Mouse (Mus musculus) cortical plate, adult 2 months (tissue): ENCODE results near the gene Samhd1. TPM values are rescaled to one million over a fixed set of nuclear protein-coding genes. Genes with fewer than 3 reads are reported as not detected.

ENCODE experiments used
- H3K27ac ChIP-seq: fragments of 200-500 bp; 2 replicates; pipeline ENCODE4 v1.5.1; 2012; ENCODE audit warnings: low read length, control low read depth, inconsistent platforms; ENCODE audit not compliant: insufficient read depth
- H3K4me1 ChIP-seq: fragments of 200-500 bp; 2 replicates; pipeline ENCODE4 v1.6.1; 2011; ENCODE audit warnings: low read length; ENCODE audit not compliant: control insufficient read depth, insufficient read depth
- H3K4me3 ChIP-seq: fragments of 200-500 bp; 2 replicates; pipeline ENCODE4 v1.5.1; 2011; ENCODE audit warnings: mild to moderate bottlenecking, low read length, control low read depth; ENCODE audit not compliant: insufficient read depth
- CTCF ChIP-seq: fragments of 200-500 bp; IDR thresholded peaks from 2 replicates; pipeline ENCODE4 v1.5.1; 2011; ENCODE audit warnings: mild to moderate bottlenecking, control low read depth, low read length; ENCODE audit not compliant: insufficient read depth; ENCODE audit errors: extremely low read depth
- POLR2A ChIP-seq: fragments of 200-500 bp; IDR thresholded peaks from 2 replicates; pipeline ENCODE4 v1.6.1; 2011; ENCODE audit warnings: mild to moderate bottlenecking, low read length, control low read depth; ENCODE audit not compliant: insufficient read depth; ENCODE audit errors: extremely low read depth
- polyA plus RNA-seq: library from polyadenylated mRNA; depleted of rRNA; stranded (reverse); fragments of >200 nt; gene quantifications from 2 replicates; pipeline ENCODE4 v1.2.3, GENCODE M21; 2012

Gene Samhd1
- polyA plus RNA-seq, 1 experiment: 15.9 TPM

GRCm38 (mm10) chr2:157108236-157108635 is 26.8 kb downstream of the Samhd1 start:
- no peak for TF ChIP-seq POLR2A
- TF ChIP-seq CTCF: no peak
- no peak overlapping the region for H3K4me3 ChIP-seq
- no peaks in the 10 kb centered on the region for H3K4me1 ChIP-seq
- no peak overlapping the region for H3K27ac ChIP-seq

- no peaks in the 10 kb centered on the region for H3K4me1 ChIP-seq
- TF ChIP-seq POLR2A (no peak), CTCF (no peak)
- no peak overlapping the region for H3K27ac ChIP-seq
- no peak overlapping the region for H3K4me3 ChIP-seq
These were observed 30.6 kb downstream of the Samhd1 start for GRCm38 (mm10) chr2:157104454-157104853.

- Histone ChIP-seq H3K4me3 (no peak overlapping the region), H3K4me1 (no peaks in the 10 kb centered on the region), H3K27ac (no peak overlapping the region)
- no peak for TF ChIP-seq CTCF
These were observed 32.8 kb downstream of the Samhd1 start for GRCm38 (mm10) chr2:157102256-157102655.

- Histone ChIP-seq H3K4me1 (no peaks in the 10 kb centered on the region), H3K4me3 (no peak overlapping the region), H3K27ac (no peak overlapping the region)
- TF ChIP-seq POLR2A (no peak), CTCF (no peak)
These were observed 33.4 kb downstream of the Samhd1 start for GRCm38 (mm10) chr2:157101650-157102049.

GRCm38 (mm10) chr2:157100319-157100605 is 34.8 kb downstream of the Samhd1 start:
- H3K4me1 ChIP-seq: no peaks in the 10 kb centered on the region
- TF ChIP-seq CTCF (no peak), POLR2A (no peak)
- no peak overlapping the region for H3K4me3 ChIP-seq
- no peak overlapping the region for H3K27ac ChIP-seq

- Histone ChIP-seq H3K27ac (no peak overlapping the region), H3K4me1 (no peaks in the 10 kb centered on the region), H3K4me3 (no peak overlapping the region)
- no peak for TF ChIP-seq CTCF
- no peak for TF ChIP-seq POLR2A
These were observed 35.3 kb downstream of the Samhd1 start for GRCm38 (mm10) chr2:157099532-157100318.

GRCm38 (mm10) chr2:157095005-157095755 is 39.9 kb downstream of the Samhd1 start:
- TF ChIP-seq POLR2A (no peak), CTCF (peak; percentile 97)
- H3K4me1 ChIP-seq: peaks cover 2% of the 10 kb centered on the region; the same call in 1 of the 2 replicates

GRCm38 (mm10) chr2:157092024-157092423 is 43.0 kb downstream of the Samhd1 start:
- H3K4me3 ChIP-seq: no peak overlapping the region
- H3K27ac ChIP-seq: no peak overlapping the region
- H3K4me1 ChIP-seq: peaks cover 2% of the 10 kb centered on the region; the same call in 1 of the 2 replicates
- TF ChIP-seq CTCF (no peak), POLR2A (no peak)

More at GRCm38 (mm10) chr2:157095005-157095755, 39.9 kb downstream of the Samhd1 start:
- Histone ChIP-seq H3K4me3 (no peak overlapping the region), H3K27ac (no peak overlapping the region)

- no peak for TF ChIP-seq CTCF
- no peak for TF ChIP-seq POLR2A
- Histone ChIP-seq H3K4me3 (no peak overlapping the region), H3K27ac (no peak overlapping the region), H3K4me1 (peaks cover 2% of the 10 kb centered on the region; the same call in 1 of the 2 replicates)
These were observed 47.3 kb downstream of the Samhd1 start for GRCm38 (mm10) chr2:157087536-157088317.
